Mouse (Mus musculus): ENCODE measurements around the gene Il2.

DNA sequence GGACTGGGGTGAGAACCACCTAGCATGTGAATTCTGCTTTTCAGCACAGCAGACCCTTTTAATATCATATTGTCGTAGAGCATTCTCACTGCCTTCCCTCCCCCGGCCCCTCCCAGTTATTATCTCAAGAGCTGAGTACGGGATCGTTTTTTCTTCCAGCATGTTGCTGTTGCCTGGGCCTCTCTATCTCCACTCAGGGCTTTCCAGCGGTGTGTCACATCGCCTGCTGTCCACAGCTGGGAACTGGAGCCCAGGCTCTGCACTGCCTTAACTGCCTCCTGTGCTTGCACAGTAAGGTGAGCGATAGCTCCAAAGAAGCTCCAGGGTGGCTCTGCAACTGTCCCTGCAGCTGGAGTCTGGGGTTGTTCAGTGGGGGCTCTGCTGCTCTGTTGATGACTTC is 28.6 kb upstream of the Il2 start:
- no peak for TF ChIP-seq CTCF (conservative IDR thresholded peaks at IDR 0.05; ENCODE audit: low read length)
- no peak for TF ChIP-seq NANOG (IDR thresholded peaks at IDR 0.05; ENCODE audit: borderline replicate concordance, low read length)
